Mouse (Mus musculus) forebrain, embryonic 14.5 days (tissue): ENCODE results near the gene Plekhj1. TPM values are rescaled to one million over a fixed set of nuclear protein-coding genes. Genes with fewer than 3 reads are reported as not detected.

Experiments
- ATAC-seq: fragments of 200-750 bp; cut with Nextera tagmentation; 2 replicates; pipeline ENCODE4 v1.8.0; 2017; ENCODE audit warnings: mild to moderate bottlenecking, moderate library complexity
- DNase-seq: peaks from one replicate; pipeline ENCODE4 v3.0.0-alpha.2; 2015; ENCODE audit warnings: low spot score
- H3K27ac ChIP-seq: fragments of 300-500 bp; sonication (generic); 2 replicates; pipeline ENCODE4 v1.5.1; 2014; ENCODE audit warnings: low read depth, mild to moderate bottlenecking, control low read depth, low read length, moderate library complexity
- H3K27me3 ChIP-seq: fragments of 300-500 bp; sonication (generic); replicated peaks from 2 replicates; pipeline ENCODE4 v1.6.1; 2014; ENCODE audit warnings: low read length, control low read depth, mixed read lengths; ENCODE audit not compliant: control insufficient read depth, insufficient read depth
- H3K36me3 ChIP-seq: fragments of 300-500 bp; sonication (generic); 2 replicates; pipeline ENCODE4 v1.6.1; 2014; ENCODE audit warnings: low read length, control low read depth; ENCODE audit not compliant: control insufficient read depth, insufficient read depth
- H3K4me1 ChIP-seq: fragments of 300-500 bp; sonication (generic); 2 replicates; pipeline ENCODE4 v1.6.1; 2014; ENCODE audit warnings: antibody characterized with exemption, low read length, control low read depth; ENCODE audit not compliant: control insufficient read depth, insufficient read depth
- H3K4me2 ChIP-seq: fragments of 300-500 bp; sonication (generic); 2 replicates; pipeline ENCODE4 v1.6.1; 2014; ENCODE audit warnings: mild to moderate bottlenecking, control low read depth, low read length
- H3K4me3 ChIP-seq: fragments of 300-500 bp; sonication (generic); 2 replicates; pipeline ENCODE4 v1.5.1; 2014; ENCODE audit warnings: low read depth, low read length, control low read depth
- H3K9ac ChIP-seq: fragments of 300-500 bp; sonication (generic); 2 replicates; pipeline ENCODE4 v1.6.1; 2014; ENCODE audit warnings: mild to moderate bottlenecking, low read length, control low read depth, moderate library complexity
- H3K9me3 ChIP-seq: fragments of 300-500 bp; sonication (generic); replicated peaks from 2 replicates; pipeline ENCODE4 v1.6.1; 2016; ENCODE audit warnings: low read length, control low read depth, mixed read lengths; ENCODE audit not compliant: control insufficient read depth
- WGBS: fragments of 180-500 bp; shearing (Covaris S2); extraction: QIAGEN DNeasy Blood & Tissue Kit; methylation state at CpG from one replicate; pipeline ENCODE4 v1.1.7; 2014; 5-methylcytosine and 5-hydroxymethylcytosine counted together
- polyA plus RNA-seq: library from polyadenylated mRNA; unstranded; fragments of >200 nt; fragmentation: Nextera tagmentation; extraction: Ambion mirVana; gene quantifications from 2 replicates; pipeline ENCODE4 v1.2.1, GENCODE M21; 2014

Plekhj1 gene
- polyA plus RNA-seq = 140 and 143 TPM in 2 replicates

- Histone ChIP-seq H3K4me1 (peaks cover 19% of the 10 kb centered on the region), H3K27ac (peak within 1 kb of the TSS; percentile 94), H3K9me3 (no peaks in the 10 kb centered on the region), H3K27me3 (no peaks in the 10 kb centered on the region), H3K4me2 (peak within 1 kb of the TSS; percentile 98), H3K36me3 (peaks cover 69% of the 10 kb centered on the region), H3K9ac (peak within 1 kb of the TSS; percentile 93), H3K4me3 (peak within 1 kb of the TSS; percentile 91)
- ATAC-seq (peak; percentile 95), DNase-seq (peak; percentile 99)
- under 1% methylated on average over 102 of the region's 104 CpGs for WGBS
These were observed at the start of gene Plekhj1, which contains the start of gene Sf3a2 for GRCm38 (mm10) chr10:80798150-80799006. TSS of gene Plekhj1 (minus strand) at chr10:80798626. TSS of gene Sf3a2 (plus strand) at chr10:80798198.

- Histone ChIP-seq H3K27ac (no peak overlapping the region), H3K4me1 (peaks cover 5% of the 10 kb centered on the region; the same call in 1 of the 2 replicates), H3K4me3 (no peak overlapping the region), H3K27me3 (peaks cover 24% of the 10 kb centered on the region), H3K9ac (no peak overlapping the region), H3K4me2 (no peak overlapping the region), H3K9me3 (no peaks in the 10 kb centered on the region), H3K36me3 (peaks cover 8% of the 10 kb centered on the region)
- ATAC-seq (no peak), DNase-seq (no peak)
- WGBS = 82% methylated on average over 12 of the region's 12 CpGs
These were observed 47.3 kb upstream of the Plekhj1 start for GRCm38 (mm10) chr10:80845732-80846131.

GRCm38 (mm10) chr10:80845055-80845693, 46.7 kb upstream of the Plekhj1 start:
- H3K27me3 ChIP-seq = peaks cover 24% of the 10 kb centered on the region

GRCm38 (mm10) chr10:80843931-80844547, 45.6 kb upstream of the Plekhj1 start, which contains the start of gene Lingo3:
TSS of gene Lingo3 (minus strand) at chr10:80844039.
- WGBS = 5% methylated on average over 39 of the region's 51 CpGs
- H3K36me3 ChIP-seq = no peaks in the 10 kb centered on the region
- H3K27me3 ChIP-seq = peaks cover 24% of the 10 kb centered on the region
- peaks cover 5% of the 10 kb centered on the region; the same call in 1 of the 2 replicates for H3K4me1 ChIP-seq
- peak; percentile 60 for ATAC-seq
- peak within 1 kb of the TSS; percentile 64 for H3K9ac ChIP-seq
- DNase-seq = peak; percentile 63
- peak within 1 kb of the TSS; percentile 45 for H3K4me3 ChIP-seq
- no peak within 1 kb of the TSS for H3K27ac ChIP-seq
- no peaks in the 10 kb centered on the region for H3K9me3 ChIP-seq
- H3K4me2 ChIP-seq = peak within 1 kb of the TSS; percentile 81

More at GRCm38 (mm10) chr10:80845055-80845693, 46.7 kb upstream of the Plekhj1 start:
- Histone ChIP-seq H3K4me3 (no peak overlapping the region), H3K4me1 (peaks cover 5% of the 10 kb centered on the region; the same call in 1 of the 2 replicates), H3K9me3 (no peaks in the 10 kb centered on the region), H3K4me2 (no peak overlapping the region), H3K27ac (no peak overlapping the region), H3K36me3 (peaks cover 3% of the 10 kb centered on the region), H3K9ac (no peak overlapping the region)
- ATAC-seq (no peak), DNase-seq (no peak)
- WGBS = 66% methylated on average over 8 of the region's 8 CpGs

GRCm38 (mm10) chr10:80843087-80843930, 44.9 kb upstream of the Plekhj1 start:
- Histone ChIP-seq H3K4me3 (peak overlapping the region; percentile 45), H3K4me2 (peak overlapping the region; percentile 81), H3K4me1 (peaks cover 5% of the 10 kb centered on the region; the same call in 1 of the 2 replicates), H3K9ac (peak overlapping the region; percentile 64), H3K9me3 (no peaks in the 10 kb centered on the region), H3K36me3 (no peaks in the 10 kb centered on the region), H3K27ac (no peak overlapping the region), H3K27me3 (peaks cover 24% of the 10 kb centered on the region)
- DNase-seq = no peak
- WGBS = 7% methylated on average over 28 of the region's 32 CpGs
- ATAC-seq = peak; percentile 21; the same call in 1 of the 2 replicates

- Histone ChIP-seq H3K4me2 (no peak overlapping the region), H3K27ac (no peak overlapping the region), H3K4me3 (no peak overlapping the region), H3K9ac (no peak overlapping the region), H3K4me1 (peaks cover 5% of the 10 kb centered on the region; the same call in 1 of the 2 replicates), H3K36me3 (no peaks in the 10 kb centered on the region), H3K9me3 (no peaks in the 10 kb centered on the region), H3K27me3 (peaks cover 24% of the 10 kb centered on the region)
- DNase-seq = no peak
- no peak for ATAC-seq
- 85% methylated on average over 15 of the region's 15 CpGs for WGBS
These were observed 43.9 kb upstream of the Plekhj1 start for GRCm38 (mm10) chr10:80842334-80842733.

GRCm38 (mm10) chr10:80841685-80842084, 43.3 kb upstream of the Plekhj1 start:
- WGBS = 70% methylated on average over 2 of the region's 2 CpGs
- no peak overlapping the region for H3K9ac ChIP-seq
- no peak overlapping the region for H3K27ac ChIP-seq
- ATAC-seq (no peak), DNase-seq (no peak)
- H3K4me2 ChIP-seq = no peak overlapping the region
- no peaks in the 10 kb centered on the region for H3K36me3 ChIP-seq
- H3K4me1 ChIP-seq = peaks cover 5% of the 10 kb centered on the region; the same call in 1 of the 2 replicates
- no peak overlapping the region for H3K4me3 ChIP-seq
- H3K27me3 ChIP-seq = peaks cover 24% of the 10 kb centered on the region
- H3K9me3 ChIP-seq = no peaks in the 10 kb centered on the region

GRCm38 (mm10) chr10:80839848-80840247, 41.4 kb upstream of the Plekhj1 start:
- Histone ChIP-seq H3K36me3 (no peaks in the 10 kb centered on the region), H3K4me3 (no peak overlapping the region), H3K9ac (no peak overlapping the region), H3K4me2 (no peak overlapping the region), H3K27ac (no peak overlapping the region), H3K4me1 (peaks cover 5% of the 10 kb centered on the region; the same call in 1 of the 2 replicates), H3K9me3 (no peaks in the 10 kb centered on the region), H3K27me3 (peaks cover 24% of the 10 kb centered on the region)
- no peak for ATAC-seq
- DNase-seq = no peak
- WGBS = 62% methylated on average over 6 of the region's 6 CpGs
